Mouse (Mus musculus) C2C12 (cell line): Measurements from ENCODE around the gene Foxp1.

Experiments used
- CEBPB ChIP-seq: IDR thresholded peaks from one replicate; pipeline ENCODE4 v1.6.1; 2011; ENCODE audit warnings: low read depth, mild to moderate bottlenecking, control low read depth, moderate library complexity
- CTCF ChIP-seq: IDR thresholded peaks from one replicate; pipeline ENCODE4 v1.5.1; 2011; ENCODE audit not compliant: control insufficient read depth, insufficient read depth, insufficient read length
- MAX ChIP-seq: IDR thresholded peaks from one replicate; pipeline ENCODE4 v1.6.1; 2011; ENCODE audit warnings: mild to moderate bottlenecking, control low read depth
- MYOD1 ChIP-seq: IDR thresholded peaks from one replicate; pipeline ENCODE4 v1.6.1; 2011; ENCODE audit warnings: low read depth; ENCODE audit not compliant: control insufficient read depth, insufficient read length
- MYOG ChIP-seq: IDR thresholded peaks from one replicate; pipeline ENCODE4 v1.6.1; 2011; ENCODE audit not compliant: control insufficient read depth, insufficient read length; ENCODE audit errors: extremely low read depth
- USF1 ChIP-seq: IDR thresholded peaks from one replicate; pipeline ENCODE4 v1.6.1; 2011; ENCODE audit warnings: low read depth, mild to moderate bottlenecking, control low read depth, moderate library complexity

DNA sequence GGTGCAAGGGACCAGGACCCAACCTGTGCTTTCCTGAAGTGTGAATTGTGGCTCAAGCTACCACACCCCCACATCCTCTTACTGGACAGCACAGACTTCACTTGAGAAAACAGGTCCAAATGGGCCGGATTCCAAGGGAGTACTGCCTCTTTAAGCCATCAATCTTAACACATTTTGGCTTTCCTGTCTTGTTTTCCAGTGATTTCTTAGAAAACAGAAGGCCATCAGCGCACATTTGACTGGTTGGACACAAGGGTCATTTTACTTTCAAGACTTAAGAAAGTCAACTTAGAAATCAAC, 258.7 kb downstream of the Foxp1 start:
- TF ChIP-seq CTCF: no peak
- no peak for TF ChIP-seq MYOD1
- TF ChIP-seq MYOG: no peak
- TF ChIP-seq USF1: no peak
- TF ChIP-seq MAX: no peak
- TF ChIP-seq CEBPB: no peak
